Mouse (Mus musculus): ENCODE data around the gene Lars2. TPM values are rescaled to one million over a fixed set of nuclear protein-coding genes. Genes with fewer than 3 reads are reported as not detected.

Lars2 gene
- polyA plus RNA-seq, 1 experiment from 2014 or later, result 679 TPM

- CTCF ChIA-PET, result interaction anchor here (0.9 to 1.9 kb wide), 7 partner anchors 10 to 40 kb away, joined by 3 to 7 read pairs (median 3); no protein-coding TSS in a partner anchor
- ATAC-seq (no peak), DNase-seq (ENCODE audit: low read depth, low spot score) (no peak)
- no peaks in the 10 kb centered on the region for H3K27me3 ChIP-seq
- in situ Hi-C loops (cut with MboI; ENCODE audit: low pct_unique_long_range_greater_than_20kb), result loop anchor here (25.0 kb wide), 1 partner anchor 846 kb away; no protein-coding TSS in a partner anchor
- TF ChIP-seq CTCF (IDR thresholded peaks at IDR 0.05), result no peak
- POLR2A ChIA-PET, result interaction anchor here (1.0 to 1.3 kb wide), 2 partner anchors 12 to 36 kb away, joined by 3 read pairs; no protein-coding TSS in a partner anchor
These were observed 116.9 kb downstream of the Lars2 start for GRCm38 (mm10) chr9:123483598-123483997.

GRCm38 (mm10) chr9:123484830-123485229 is 118.1 kb downstream of the Lars2 start:
- TF ChIP-seq CTCF (IDR thresholded peaks at IDR 0.05), result no peak
- ChIA-PET CTCF (interaction anchor here (1.0 to 1.9 kb wide), 5 partner anchors 10 to 27 kb away, joined by 3 to 7 read pairs (median 4); no protein-coding TSS in a partner anchor), POLR2A (no interaction called here)
- ATAC-seq (no peak), DNase-seq (ENCODE audit: low read depth, low spot score) (no peak)
- in situ Hi-C loops (cut with MboI; ENCODE audit: low pct_unique_long_range_greater_than_20kb), result loop anchor here (25.0 kb wide), 1 partner anchor 848 kb away; no protein-coding TSS in a partner anchor
- H3K27me3 ChIP-seq, result no peaks in the 10 kb centered on the region

- no peak for TF ChIP-seq CTCF (IDR thresholded peaks at IDR 0.05)
- in situ Hi-C loops (cut with MboI; ENCODE audit: low pct_unique_long_range_greater_than_20kb), result loop anchor here (25.0 kb wide), 1 partner anchor 848 kb away; no protein-coding TSS in a partner anchor
- DNase-seq (ENCODE audit: low read depth, low spot score) (no peak), ATAC-seq (no peak)
- ChIA-PET POLR2A (no interaction called here), CTCF (interaction anchor here (1.0 to 1.5 kb wide), 3 partner anchors 19 to 27 kb away, joined by 3 to 5 read pairs (median 3); no protein-coding TSS in a partner anchor)
- H3K27me3 ChIP-seq, result no peaks in the 10 kb centered on the region
These were observed 118.8 kb downstream of the Lars2 start for GRCm38 (mm10) chr9:123485561-123485960.

GRCm38 (mm10) chr9:123486635-123487034 is 119.9 kb downstream of the Lars2 start:
- ATAC-seq, result no peak
- in situ Hi-C loops (cut with MboI; ENCODE audit: low pct_unique_long_range_greater_than_20kb), result loop anchor here (25.0 kb wide), 1 partner anchor 849 kb away; no protein-coding TSS in a partner anchor

GRCm38 (mm10) chr9:123489073-123489472 is 122.3 kb downstream of the Lars2 start:
- H3K27me3 ChIP-seq, result no peaks in the 10 kb centered on the region
- CTCF ChIA-PET, result interaction anchor here (1.2 to 7.0 kb wide), 3 partner anchors 10 to 16 kb away, joined by 3 to 54 read pairs (median 25); partner anchors contain the start of gene Limd1
- in situ Hi-C loops (cut with MboI; ENCODE audit: low pct_unique_long_range_greater_than_20kb), result loop anchor here (25.0 kb wide), 1 partner anchor 852 kb away; no protein-coding TSS in a partner anchor
- POLR2A ChIA-PET, result interaction anchor here (1.2 kb wide), 1 partner anchor 11 kb away, joined by 3 read pairs; no protein-coding TSS in a partner anchor
- no peak for TF ChIP-seq CTCF (IDR thresholded peaks at IDR 0.05)
- DNase-seq (ENCODE audit: low read depth, low spot score) (no peak), ATAC-seq (no peak)

More at GRCm38 (mm10) chr9:123486635-123487034, 119.9 kb downstream of the Lars2 start:
- TF ChIP-seq CTCF (IDR thresholded peaks at IDR 0.05), result no peak
- ChIA-PET POLR2A (no interaction called here), CTCF (interaction anchor here (1.1 to 7.0 kb wide), 2 partner anchors 9 to 18 kb away, joined by 4 to 54 read pairs; partner anchors contain the start of gene Limd1)
- no peaks in the 10 kb centered on the region for H3K27me3 ChIP-seq
- no peak for DNase-seq (ENCODE audit: low read depth, low spot score)

- no peak for DNase-seq (ENCODE audit: low read depth, low spot score)
- ATAC-seq, result peak; percentile 58
- ChIA-PET CTCF (interaction anchor here (1.2 to 7.0 kb wide), 3 partner anchors 9 to 15 kb away, joined by 3 to 54 read pairs (median 25); partner anchors contain the start of gene Limd1), POLR2A (interaction anchor here (1.2 kb wide), 2 partner anchors 10 to 315 kb away, joined by 3 to 4 read pairs; no protein-coding TSS in a partner anchor)
- no peaks in the 10 kb centered on the region for H3K27me3 ChIP-seq
- in situ Hi-C loops (cut with MboI; ENCODE audit: low pct_unique_long_range_greater_than_20kb), result loop anchor here (25.0 kb wide), 1 partner anchor 853 kb away; no protein-coding TSS in a partner anchor
- no peak for TF ChIP-seq CTCF (IDR thresholded peaks at IDR 0.05)
These were observed 123.1 kb downstream of the Lars2 start for GRCm38 (mm10) chr9:123489727-123490343.

- CTCF ChIA-PET, result interaction anchor here (0.9 to 7.0 kb wide), 3 partner anchors 13 to 17 kb away, joined by 3 to 54 read pairs (median 25); partner anchors contain the start of gene Limd1
- ATAC-seq (peak; percentile 36), DNase-seq (ENCODE audit: low read depth, low spot score) (no peak)
- no peaks in the 10 kb centered on the region for H3K27me3 ChIP-seq
- TF ChIP-seq CTCF (IDR thresholded peaks at IDR 0.05), result no peak
- POLR2A ChIA-PET, result interaction anchor here (1.2 to 2.3 kb wide), 2 partner anchors 11 to 316 kb away, joined by 4 to 14 read pairs; partner anchors contain the start of gene Limd1
- in situ Hi-C loops (cut with MboI; ENCODE audit: low pct_unique_long_range_greater_than_20kb), result loop anchor here (25.0 kb wide), 1 partner anchor 854 kb away; no protein-coding TSS in a partner anchor
These were observed 124.2 kb downstream of the Lars2 start for GRCm38 (mm10) chr9:123490930-123491329.

GRCm38 (mm10) chr9:123491917-123492585 is 125.3 kb downstream of the Lars2 start:
- CTCF ChIA-PET, result interaction anchor here (6.4 to 7.0 kb wide), 2 partner anchors 13 to 14 kb away, joined by 25 to 54 read pairs; partner anchors contain the start of gene Limd1
- ATAC-seq (peak; percentile 69), DNase-seq (ENCODE audit: low read depth, low spot score) (no peak)
- POLR2A ChIA-PET, result interaction anchor here (2.3 kb wide), 1 partner anchor 12 kb away, joined by 14 read pairs; the partner anchor contains the start of gene Limd1
- H3K27me3 ChIP-seq, result no peaks in the 10 kb centered on the region
- TF ChIP-seq CTCF (IDR thresholded peaks at IDR 0.05), result no peak
- in situ Hi-C loops (cut with MboI; ENCODE audit: low pct_unique_long_range_greater_than_20kb), result loop anchor here (25.0 kb wide), 1 partner anchor 855 kb away; no protein-coding TSS in a partner anchor

GRCm38 (mm10) chr9:123496665-123497064 is 129.9 kb downstream of the Lars2 start:
- DNase-seq (ENCODE audit: low read depth, low spot score) (no peak), ATAC-seq (no peak)
- POLR2A ChIA-PET, result no interaction called here
- TF ChIP-seq CTCF (IDR thresholded peaks at IDR 0.05), result no peak
- in situ Hi-C loops (cut with MboI; ENCODE audit: low pct_unique_long_range_greater_than_20kb), result loop anchor here (25.0 kb wide), 1 partner anchor 859 kb away; no protein-coding TSS in a partner anchor
- CTCF ChIA-PET, result no interaction called here
- H3K27me3 ChIP-seq, result no peaks in the 10 kb centered on the region

GRCm38 (mm10) chr9:123497906-123498305 is 131.2 kb downstream of the Lars2 start:
- ChIA-PET POLR2A (no interaction called here), CTCF (no interaction called here)
- no peak for TF ChIP-seq CTCF (IDR thresholded peaks at IDR 0.05)
- no peaks in the 10 kb centered on the region for H3K27me3 ChIP-seq
- in situ Hi-C loops (cut with MboI; ENCODE audit: low pct_unique_long_range_greater_than_20kb), result loop anchor here (25.0 kb wide), 1 partner anchor 861 kb away; no protein-coding TSS in a partner anchor
- no peak for DNase-seq (ENCODE audit: low read depth, low spot score)
- ATAC-seq, result no peak

Data from Patski (cell line).